Mouse (Mus musculus) neural tube, embryonic 12.5 days (tissue): Measurements from ENCODE around the gene Hacd1. TPM values are rescaled to one million over a fixed set of nuclear protein-coding genes. Genes with fewer than 3 reads are reported as not detected.

Experiments used
- ATAC-seq: fragments of 200-750 bp; cut with Nextera tagmentation; 2 replicates; pipeline ENCODE4 v1.8.0; 2017; ENCODE audit warnings: low read depth, mild to moderate bottlenecking, moderate TSS enrichment, moderate library complexity; ENCODE audit not compliant: low FRiP score
- H3K27ac ChIP-seq: fragments of 300-500 bp; sonication (generic); 2 replicates; pipeline ENCODE4 v1.5.1; 2016
- H3K27me3 ChIP-seq: fragments of 300-500 bp; sonication (generic); replicated peaks from 2 replicates; pipeline ENCODE4 v1.6.1; 2016; ENCODE audit warnings: mild to moderate bottlenecking
- H3K36me3 ChIP-seq: fragments of 300-500 bp; sonication (generic); 2 replicates; pipeline ENCODE4 v1.6.1; 2016; ENCODE audit warnings: mild to moderate bottlenecking
- H3K4me1 ChIP-seq: fragments of 300-500 bp; sonication (generic); 2 replicates; pipeline ENCODE4 v1.6.1; 2016
- H3K4me2 ChIP-seq: fragments of 300-500 bp; sonication (generic); replicated peaks from 2 replicates; pipeline ENCODE4 v1.6.1; 2016; ENCODE audit warnings: mild to moderate bottlenecking
- H3K4me3 ChIP-seq: fragments of 300-500 bp; sonication (generic); 2 replicates; pipeline ENCODE4 v1.5.1; 2016
- H3K9ac ChIP-seq: fragments of 300-500 bp; sonication (generic); 2 replicates; pipeline ENCODE4 v1.6.1; 2016; ENCODE audit warnings: mild to moderate bottlenecking
- H3K9me3 ChIP-seq: fragments of 300-500 bp; sonication (generic); 2 replicates; pipeline ENCODE4 v1.6.1; 2016; ENCODE audit warnings: mild to moderate bottlenecking
- WGBS: fragments of 180-500 bp; shearing (Covaris S2); methylation state at CpG from one replicate; pipeline ENCODE4 v1.1.7; 2016; 5-methylcytosine and 5-hydroxymethylcytosine counted together
- polyA plus RNA-seq: library from polyadenylated mRNA; unstranded; fragments of >200 nt; fragmentation: Nextera tagmentation; extraction: Ambion mirVana; gene quantifications from 2 replicates; pipeline ENCODE4 v1.2.1, GENCODE M21; 2016

Hacd1 gene
- polyA plus RNA-seq, 1 experiment from 2014 or later = 54.6 TPM

DNA sequence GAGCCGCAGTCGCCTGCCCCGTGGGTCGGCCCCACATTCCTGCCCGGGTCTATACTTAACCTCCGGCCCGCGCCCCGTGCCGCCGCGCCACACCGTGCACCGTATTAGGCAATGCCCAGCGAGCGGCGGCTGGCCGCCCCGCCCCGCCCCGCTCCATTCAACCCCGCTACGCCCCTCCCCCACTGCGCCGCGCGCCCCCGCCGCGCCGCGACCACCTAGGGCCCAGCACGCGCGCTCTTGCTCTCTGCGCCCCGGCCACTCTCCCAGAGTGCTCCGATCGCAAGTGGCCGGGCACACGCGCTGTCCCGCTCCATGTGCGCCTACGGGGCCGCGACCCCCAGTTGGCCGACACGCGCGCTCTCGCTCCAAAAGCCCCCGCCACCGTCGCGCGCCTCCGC lies 768 bp downstream of the Hacd1 start:
- ATAC-seq = peak; percentile 90
- H3K27ac ChIP-seq = peak overlapping the region; percentile 85
- H3K27me3 ChIP-seq = no peaks in the 10 kb centered on the region
- peak overlapping the region; percentile 72 for H3K4me3 ChIP-seq
- H3K9ac ChIP-seq = peak overlapping the region; percentile 76
- H3K4me2 ChIP-seq = peak overlapping the region; percentile 82
- H3K36me3 ChIP-seq = no peaks in the 10 kb centered on the region
- WGBS = under 1% methylated on average over 54 of the region's 58 CpGs
- no peaks in the 10 kb centered on the region for H3K9me3 ChIP-seq
- H3K4me1 ChIP-seq = 0 out of 2 replicates have a peak, but pooled peaks cover 4% of the 10 kb centered on the region

DNA sequence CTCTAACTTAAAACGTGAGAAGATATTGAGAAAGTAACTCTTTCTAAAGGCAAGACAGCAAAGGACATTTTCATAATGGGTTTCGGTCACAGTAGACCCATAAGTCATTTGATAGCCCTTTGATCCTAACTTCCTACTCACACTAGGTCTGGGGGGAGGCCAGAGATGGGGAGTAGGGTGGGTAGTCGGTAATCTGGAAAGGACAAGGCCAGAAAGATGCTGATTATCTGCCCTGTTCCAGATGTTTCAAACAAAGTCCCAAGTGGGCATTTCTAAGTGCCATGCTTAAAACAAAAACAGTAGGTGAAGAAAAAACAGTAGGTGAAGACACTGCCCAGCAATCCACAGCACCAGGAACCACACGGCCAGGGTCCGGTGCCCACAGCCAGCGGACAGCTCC lies 1.2 kb downstream of the Hacd1 start:
- H3K4me3 ChIP-seq = peak overlapping the region; percentile 72

DNA sequence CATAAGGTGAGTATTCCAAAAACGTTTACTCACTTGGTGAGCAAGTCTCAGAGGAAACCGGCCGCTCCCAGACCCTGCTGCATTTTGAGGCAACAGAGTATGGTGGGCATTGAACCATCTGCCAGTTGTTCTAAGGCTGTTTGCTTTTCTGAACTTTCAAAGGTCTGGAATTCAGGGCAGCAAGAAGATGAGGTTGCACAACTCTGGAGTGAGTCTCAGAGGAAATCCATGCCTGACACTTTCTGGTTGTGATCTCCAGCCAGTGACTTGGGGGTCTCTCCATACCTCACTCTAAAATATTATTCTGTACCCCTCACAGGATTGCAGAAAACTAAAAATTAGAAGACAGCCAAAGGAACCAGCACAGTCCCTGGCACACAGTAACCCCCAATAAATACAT lies 1.8 kb downstream of the Hacd1 start:
- no peaks in the 10 kb centered on the region for H3K36me3 ChIP-seq
- 0 out of 2 replicates have a peak overlapping the region, but pooled peaks have one; percentile 16 for H3K4me2 ChIP-seq
- H3K9me3 ChIP-seq = no peaks in the 10 kb centered on the region
- H3K4me1 ChIP-seq = 0 out of 2 replicates have a peak, but pooled peaks cover 4% of the 10 kb centered on the region
- WGBS = 42% methylated on average over 3 of the region's 3 CpGs
- no peak overlapping the region for H3K27ac ChIP-seq
- no peak for ATAC-seq
- H3K4me3 ChIP-seq = no peak overlapping the region
- H3K27me3 ChIP-seq = no peaks in the 10 kb centered on the region
- no peak overlapping the region for H3K9ac ChIP-seq

More for the DNA sequence above, 1.2 kb downstream of the Hacd1 start:
- Histone ChIP-seq H3K4me2 (peak overlapping the region; percentile 82), H3K9me3 (no peaks in the 10 kb centered on the region), H3K27me3 (no peaks in the 10 kb centered on the region), H3K27ac (peak overlapping the region; percentile 85; the same call in 1 of the 2 replicates), H3K4me1 (0 out of 2 replicates have a peak, but pooled peaks cover 4% of the 10 kb centered on the region), H3K36me3 (no peaks in the 10 kb centered on the region), H3K9ac (peak overlapping the region; percentile 76)
- under 1% methylated on average over 6 of the region's 6 CpGs for WGBS
- peak; percentile 19 for ATAC-seq

DNA sequence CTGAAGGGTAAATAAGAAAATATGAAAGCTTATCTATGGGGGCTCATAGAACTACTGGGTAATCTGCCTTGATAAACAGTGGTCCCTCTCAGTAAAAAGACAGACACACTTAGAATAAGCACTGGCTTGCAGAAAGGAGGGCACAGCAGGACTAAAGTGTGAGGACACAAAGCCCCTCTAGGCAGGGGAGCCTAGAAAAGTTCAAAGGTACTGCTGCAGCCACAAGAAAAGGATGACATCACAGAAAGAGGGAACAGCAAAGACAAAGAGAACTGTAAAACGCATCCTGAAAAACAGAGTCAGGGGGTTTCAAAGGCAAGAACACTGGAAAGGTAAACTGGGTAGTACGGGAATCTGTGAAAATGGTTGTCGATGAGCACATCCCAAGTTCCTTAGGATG lies 2.3 kb downstream of the Hacd1 start:
- no peak overlapping the region for H3K4me3 ChIP-seq
- no peak for ATAC-seq
- H3K36me3 ChIP-seq = no peaks in the 10 kb centered on the region
- H3K9me3 ChIP-seq = no peaks in the 10 kb centered on the region
- no peak overlapping the region for H3K9ac ChIP-seq
- H3K4me1 ChIP-seq = 0 out of 2 replicates have a peak, but pooled peaks cover 4% of the 10 kb centered on the region
- WGBS = 31% methylated on average over 3 of the region's 3 CpGs
- H3K27me3 ChIP-seq = no peaks in the 10 kb centered on the region
- H3K4me2 ChIP-seq = no peak overlapping the region
- H3K27ac ChIP-seq = no peak overlapping the region

GRCm38 (mm10) chr2:14048808-14049207 lies 7.1 kb downstream of the Hacd1 start:
- Histone ChIP-seq H3K27me3 (no peaks in the 10 kb centered on the region), H3K4me2 (no peak overlapping the region), H3K27ac (no peak overlapping the region), H3K9ac (no peak overlapping the region), H3K9me3 (no peaks in the 10 kb centered on the region), H3K4me3 (no peak overlapping the region), H3K4me1 (no peaks in the 10 kb centered on the region), H3K36me3 (no peaks in the 10 kb centered on the region)
- WGBS = 83% methylated on average over 5 of the region's 5 CpGs
- ATAC-seq = no peak

DNA sequence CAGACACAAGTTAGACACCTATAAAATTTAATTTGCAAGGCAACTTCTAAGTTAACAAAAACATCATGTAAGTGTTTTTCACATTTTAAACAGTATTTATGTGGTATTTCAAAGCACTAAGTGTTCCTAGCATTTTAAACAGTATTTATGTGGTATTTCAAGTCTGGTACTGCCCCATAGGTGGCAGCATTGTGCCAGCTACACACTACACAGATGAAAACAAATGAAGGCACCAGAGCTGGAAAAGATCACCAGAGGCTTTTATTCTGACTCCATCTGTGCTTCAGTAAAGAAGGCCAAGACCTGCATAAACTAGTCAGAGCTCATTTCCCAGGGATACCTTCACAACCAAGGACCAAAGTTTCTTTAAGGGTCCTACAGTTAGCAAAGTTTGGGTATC lies 7.6 kb downstream of the Hacd1 start:
- no peaks in the 10 kb centered on the region for H3K36me3 ChIP-seq
- no peaks in the 10 kb centered on the region for H3K27me3 ChIP-seq
- peak; percentile 65; the same call in 1 of the 2 replicates for ATAC-seq
- no peak overlapping the region for H3K9ac ChIP-seq
- no peaks in the 10 kb centered on the region for H3K9me3 ChIP-seq
- H3K4me1 ChIP-seq = no peaks in the 10 kb centered on the region
- H3K27ac ChIP-seq = no peak overlapping the region
- H3K4me2 ChIP-seq = no peak overlapping the region
- no peak overlapping the region for H3K4me3 ChIP-seq

DNA sequence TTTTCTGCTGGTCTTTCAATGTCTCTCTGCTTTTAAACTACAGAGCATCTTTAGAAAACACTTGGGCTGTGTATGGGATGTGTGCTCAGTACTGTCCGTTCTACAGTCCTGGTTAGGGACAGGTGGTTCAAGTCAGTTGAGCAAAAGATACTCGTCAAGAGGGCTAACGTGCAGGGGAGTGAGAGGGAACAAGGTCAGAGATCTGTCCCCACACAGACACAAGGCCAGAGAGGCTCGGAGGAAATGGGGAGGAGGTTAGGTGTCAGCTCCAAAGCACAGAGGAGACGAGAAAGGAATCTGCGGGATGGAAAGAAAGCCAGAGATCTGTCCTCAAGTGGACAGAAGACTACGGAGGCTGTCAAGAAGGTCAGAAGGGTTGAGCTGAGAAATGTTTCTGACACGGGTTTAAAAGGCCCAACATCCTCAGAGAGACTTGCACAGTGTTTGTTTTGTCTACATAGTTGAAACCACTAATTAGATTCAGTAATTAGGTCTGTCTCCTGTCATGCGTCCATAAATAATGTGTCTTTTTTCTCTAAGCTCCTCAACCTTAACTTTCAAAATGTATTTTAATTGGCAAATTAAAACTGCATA lies 12.3 kb downstream of the Hacd1 start:
- WGBS = 76% methylated on average over 9 of the region's 9 CpGs
- no peak for ATAC-seq
- H3K9ac ChIP-seq = no peak overlapping the region
- no peaks in the 10 kb centered on the region for H3K9me3 ChIP-seq
- H3K4me1 ChIP-seq = no peaks in the 10 kb centered on the region
- no peak overlapping the region for H3K4me3 ChIP-seq
- H3K36me3 ChIP-seq = no peaks in the 10 kb centered on the region
- H3K27me3 ChIP-seq = no peaks in the 10 kb centered on the region
- H3K27ac ChIP-seq = no peak overlapping the region
- H3K4me2 ChIP-seq = no peak overlapping the region

GRCm38 (mm10) chr2:14043011-14043410 lies 12.9 kb downstream of the Hacd1 start:
- no peak overlapping the region for H3K9ac ChIP-seq
- no peak overlapping the region for H3K4me3 ChIP-seq
- H3K27me3 ChIP-seq = no peaks in the 10 kb centered on the region
- no peaks in the 10 kb centered on the region for H3K9me3 ChIP-seq
- no peak overlapping the region for H3K4me2 ChIP-seq
- H3K4me1 ChIP-seq = no peaks in the 10 kb centered on the region
- no peak for ATAC-seq
- no peak overlapping the region for H3K27ac ChIP-seq
- WGBS = 73% methylated on average over 3 of the region's 3 CpGs
- H3K36me3 ChIP-seq = no peaks in the 10 kb centered on the region

DNA sequence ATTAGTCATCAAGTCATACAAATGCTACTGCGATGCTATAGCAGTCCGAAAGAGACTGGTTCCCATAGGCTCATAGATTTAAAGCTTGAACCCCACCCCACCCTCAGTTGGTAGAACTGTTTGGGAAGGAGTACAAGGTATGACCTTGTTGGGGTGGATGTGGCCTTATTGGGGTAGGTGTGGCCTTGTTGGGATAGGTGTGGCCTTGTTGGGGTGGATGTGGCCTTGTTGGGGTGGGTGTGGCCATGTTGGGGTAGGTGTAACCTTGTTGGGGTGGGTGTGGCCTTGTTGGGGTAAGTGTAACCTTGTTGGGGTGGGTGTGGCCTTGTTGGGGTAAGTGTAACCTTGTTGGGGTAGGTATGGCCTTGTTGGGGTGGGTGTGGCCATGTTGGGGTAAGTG lies 14.7 kb downstream of the Hacd1 start:
- Histone ChIP-seq H3K9me3 (no peaks in the 10 kb centered on the region), H3K4me3 (no peak overlapping the region), H3K27me3 (no peaks in the 10 kb centered on the region), H3K27ac (no peak overlapping the region), H3K4me2 (no peak overlapping the region), H3K36me3 (no peaks in the 10 kb centered on the region), H3K9ac (no peak overlapping the region), H3K4me1 (no peaks in the 10 kb centered on the region)
- no peak for ATAC-seq
- 98% methylated on average over 2 of the region's 2 CpGs for WGBS

- 89% methylated on average over 1 of the region's 1 CpGs for WGBS
- Histone ChIP-seq H3K9me3 (no peaks in the 10 kb centered on the region), H3K36me3 (no peaks in the 10 kb centered on the region), H3K4me3 (no peak overlapping the region), H3K4me2 (no peak overlapping the region), H3K27me3 (no peaks in the 10 kb centered on the region), H3K4me1 (no peaks in the 10 kb centered on the region), H3K27ac (no peak overlapping the region), H3K9ac (no peak overlapping the region)
- no peak for ATAC-seq
Observed at GRCm38 (mm10) chr2:14019228-14019627, 36.7 kb downstream of the Hacd1 start.

DNA sequence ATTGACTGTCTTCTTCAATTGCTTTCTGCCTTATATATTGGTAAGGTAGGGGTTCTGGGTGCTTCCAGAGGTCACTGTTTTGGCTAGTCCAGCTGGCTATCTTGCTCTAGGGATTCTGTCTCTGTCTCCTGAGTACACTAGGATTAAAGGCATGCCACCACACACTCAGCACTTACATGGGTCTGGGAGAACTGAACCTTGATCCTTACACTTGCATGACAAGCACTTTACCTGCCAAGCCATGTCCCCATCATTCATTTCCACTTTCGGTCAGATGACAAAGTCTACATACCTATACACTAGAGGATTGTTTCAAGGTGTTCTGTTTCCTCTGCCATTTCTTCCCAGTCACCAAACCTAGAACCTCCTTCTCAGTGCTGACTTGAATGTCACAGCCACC lies 50.8 kb downstream of the Hacd1 start:
- H3K27ac ChIP-seq = no peak overlapping the region
- H3K36me3 ChIP-seq = no peaks in the 10 kb centered on the region
- WGBS = 97% methylated on average over 1 of the region's 1 CpGs
- H3K9ac ChIP-seq = no peak overlapping the region
- H3K4me2 ChIP-seq = no peak overlapping the region
- H3K4me3 ChIP-seq = no peak overlapping the region
- no peaks in the 10 kb centered on the region for H3K4me1 ChIP-seq
- H3K27me3 ChIP-seq = no peaks in the 10 kb centered on the region
- ATAC-seq = no peak
- no peaks in the 10 kb centered on the region for H3K9me3 ChIP-seq

DNA sequence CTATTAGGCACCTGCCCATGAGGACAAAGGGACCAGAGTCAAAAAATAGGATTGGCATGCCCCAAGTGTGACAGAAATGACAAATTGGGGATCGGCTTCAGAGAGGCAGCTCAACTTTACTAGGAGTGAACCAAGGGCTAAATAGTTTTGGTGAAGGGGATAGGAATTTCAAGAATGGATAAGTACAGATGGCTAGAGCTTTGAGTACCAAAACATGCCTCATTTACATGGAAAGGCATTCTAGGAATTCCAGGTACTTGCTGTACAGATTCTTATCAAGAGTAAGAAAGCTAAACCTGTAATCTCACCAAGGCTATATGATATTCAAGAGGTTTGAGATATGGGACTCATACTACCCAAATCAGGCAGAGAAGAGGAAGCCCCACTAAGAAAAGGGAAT lies 95.8 kb downstream of the Hacd1 start:
- H3K9me3 ChIP-seq = no peaks in the 10 kb centered on the region
- H3K4me2 ChIP-seq = no peak overlapping the region
- no peak for ATAC-seq
- WGBS = 87% methylated on average over 1 of the region's 1 CpGs
- H3K4me1 ChIP-seq = no peaks in the 10 kb centered on the region
- H3K27me3 ChIP-seq = no peaks in the 10 kb centered on the region
- H3K27ac ChIP-seq = no peak overlapping the region
- H3K36me3 ChIP-seq = no peaks in the 10 kb centered on the region
- no peak overlapping the region for H3K4me3 ChIP-seq
- no peak overlapping the region for H3K9ac ChIP-seq

GRCm38 (mm10) chr2:13956463-13956862 lies 99.5 kb downstream of the Hacd1 start:
- H3K4me3 ChIP-seq = no peak overlapping the region
- H3K27ac ChIP-seq = no peak overlapping the region

More at GRCm38 (mm10) chr2:13956463-13956862, 99.5 kb downstream of the Hacd1 start:
- Histone ChIP-seq H3K4me1 (no peaks in the 10 kb centered on the region), H3K4me2 (no peak overlapping the region), H3K27me3 (no peaks in the 10 kb centered on the region), H3K9me3 (no peaks in the 10 kb centered on the region), H3K9ac (no peak overlapping the region), H3K36me3 (no peaks in the 10 kb centered on the region)
- no peak for ATAC-seq
- 21% methylated on average over 2 of the region's 2 CpGs for WGBS
